In the genomic region with DNA sequence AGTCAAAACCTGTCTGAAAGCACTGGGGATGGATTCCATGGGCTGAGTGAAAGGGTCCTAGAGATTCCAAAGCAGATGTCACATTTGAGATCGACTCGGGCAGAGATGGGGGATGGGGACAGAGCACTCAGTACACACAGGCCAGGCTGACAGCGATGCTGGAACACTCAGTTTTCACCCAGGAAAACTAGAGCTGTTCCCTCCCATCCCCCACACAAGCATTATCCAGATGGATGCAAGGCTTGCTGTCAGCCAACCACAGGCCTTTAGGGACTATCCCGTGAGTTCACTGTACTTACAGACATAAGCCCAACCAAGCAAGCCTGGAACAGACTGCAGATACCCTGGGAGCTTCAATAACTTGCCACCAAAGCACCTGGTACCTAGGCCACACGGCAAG, we compare ENCODE assay signal across 26 mouse cellular contexts. TPM values are rescaled to one million over a fixed set of nuclear protein-coding genes. Genes with fewer than 3 reads are reported as not detected.
DNase-seq lines count a peak whose midpoint lies in the region; ATAC-seq lines count a peak whose summit lies in the region.
"Had no signal": no experiment of that assay in that cellular context is flagged by ENCODE, and none has a peak within 500 bp of the region (broad histone marks: within the 10 kb centered on the region; RNA-seq: fewer than 3 reads in every experiment).

No protein-coding gene starts in this region.

- WGBS in forebrain, embryonic 15.5 days: 75% methylated on average over 5 of the region's 5 CpGs

- H3K4me2 ChIP-seq in forebrain, embryonic 15.5 days (replicated peaks): no peak overlapping the region
- H3K4me2 ChIP-seq: embryonic facial prominence, embryonic 13.5 days; forebrain, embryonic 13.5 days; heart, embryonic 12.5 days; heart, embryonic 15.5 days; hindbrain, embryonic 14.5 days had no signal

- H3K9me3 ChIP-seq in forebrain, embryonic 15.5 days: no peaks in the 10 kb centered on the region
- H3K9me3 ChIP-seq: embryonic facial prominence, embryonic 13.5 days; forebrain, embryonic 10.5 days; forebrain, embryonic 13.5 days; heart, embryonic 12.5 days; heart, embryonic 15.5 days; hindbrain, embryonic 10.5 days had no signal

- peaks cover 13% of the 10 kb centered on the region for H3K27me3 ChIP-seq in forebrain, embryonic 15.5 days

- no peak overlapping the region for H3K9ac ChIP-seq in forebrain, embryonic 15.5 days (replicated peaks)
- H3K9ac ChIP-seq: embryonic facial prominence, embryonic 13.5 days; forebrain, embryonic 13.5 days; forebrain, postnatal 0 days; heart, embryonic 12.5 days; heart, embryonic 15.5 days; hindbrain, embryonic 14.5 days had no signal

- H3K36me3 ChIP-seq in forebrain, embryonic 15.5 days: no peaks in the 10 kb centered on the region
- H3K36me3 ChIP-seq: embryonic facial prominence, embryonic 13.5 days; forebrain, embryonic 10.5 days; heart, embryonic 12.5 days; heart, embryonic 15.5 days; hindbrain, embryonic 10.5 days had no signal

- no peak for ATAC-seq in forebrain, embryonic 15.5 days (replicated peaks)
- ATAC-seq: forebrain, embryonic 13.5 days; forebrain, postnatal 0 days; intestine, postnatal 0 days had no signal

- H3K27ac ChIP-seq in forebrain, embryonic 15.5 days (replicated peaks): no peak overlapping the region
- H3K27ac ChIP-seq: embryonic facial prominence, embryonic 13.5 days; forebrain, embryonic 10.5 days; forebrain, embryonic 13.5 days; gastrocnemius, adult 2 months; heart, embryonic 15.5 days; hindbrain, embryonic 10.5 days; hindbrain, embryonic 14.5 days had no signal

- intact Hi-C loops in heart, postnatal 10 days (cut with DNase I): no loop called here

- no peak overlapping the region for H3K4me3 ChIP-seq in forebrain, embryonic 15.5 days
- H3K4me3 ChIP-seq: embryonic facial prominence, embryonic 13.5 days; forebrain, embryonic 10.5 days; forebrain, embryonic 13.5 days; gastrocnemius, adult 2 months; heart, embryonic 12.5 days; heart, embryonic 15.5 days; hindbrain, embryonic 10.5 days had no signal

- DNase-seq in cerebellum, postnatal 10 days: peak; percentile 59 to 66
- no peak for DNase-seq in cerebellum, adult 8-10 months
- peak; percentile 34 to 37 for DNase-seq in heart, postnatal 10 days
- DNase-seq in heart, postnatal 4 days: no peak
- DNase-seq in retina, postnatal 1 day: peak; percentile 23
- DNase-seq in retina, embryonic 14.5 days (ENCODE audit: low spot score): no peak
- DNase-seq: adrenal gland, adult 2 months; adrenal gland, postnatal 14 days; cerebellum, adult 11 months; cerebellum, adult 2 months; cerebellum, postnatal 14 days; forebrain, postnatal 0 days; gastrocnemius, adult 2 months; gastrocnemius, postnatal 14 days had no signal

- peaks cover 18% of the 10 kb centered on the region for H3K4me1 ChIP-seq in forebrain, embryonic 15.5 days

RNA-seq across cellular contexts. Expression of gene Entpd2, which starts 4.4 kb away (rescaled TPM):
- total RNA-seq in heart, postnatal 10 days (2021): 10 to 100 TPM; 14.9 to 17.2 TPM
- total RNA-seq in heart, postnatal 4 days (2021): 1 to 10 TPM; 5.7 to 8.5 TPM
- 3.6 and 4.8 TPM in 2 replicates for polyA plus RNA-seq in forebrain, embryonic 15.5 days (2015; fragmentation: Nextera tagmentation; extraction: Ambion mirVana)
- polyA plus RNA-seq: forebrain, embryonic 10.5 days had no signal

RNA-seq across cellular contexts. Expression of gene Npdc1, which starts 7.9 kb away (rescaled TPM):
- total RNA-seq in heart, postnatal 10 days (2021): 10 to 100 TPM; 37.9 to 39.7 TPM
- total RNA-seq in heart, postnatal 4 days (2021): 10 to 100 TPM; 33.1 to 35.2 TPM
- 406 and 408 TPM in 2 replicates for polyA plus RNA-seq in forebrain, embryonic 15.5 days (2015; fragmentation: Nextera tagmentation; extraction: Ambion mirVana)

RNA-seq across cellular contexts. Expression of gene Sapcd2, which starts 19.1 kb away (rescaled TPM):
- 1 to 10 TPM; 2.8 to 4.7 TPM for total RNA-seq in heart, postnatal 10 days (2021)
- total RNA-seq in heart, postnatal 4 days (2021): 10 to 100 TPM in 1 of 2 experiments, 1 to 10 TPM in 1; 8.7 to 10.8 TPM
- 31.9 and 32.6 TPM in 2 replicates for polyA plus RNA-seq in forebrain, embryonic 15.5 days (2015; fragmentation: Nextera tagmentation; extraction: Ambion mirVana)
- total RNA-seq: gastrocnemius, adult 2 months; heart, adult 18-20 months had no signal

RNA-seq across cellular contexts. Expression of gene Uap1l1, which starts 25.8 kb away (rescaled TPM):
- total RNA-seq in heart, postnatal 10 days (2021): 1 to 10 TPM; 7.1 to 9.4 TPM
- 1 to 10 TPM; 7.3 to 9.5 TPM for total RNA-seq in heart, postnatal 4 days (2021)
- 4.1 and 5.1 TPM in 2 replicates for polyA plus RNA-seq in forebrain, embryonic 15.5 days (2015; fragmentation: Nextera tagmentation; extraction: Ambion mirVana)

RNA-seq across cellular contexts. Expression of gene Fut7, which starts 31.8 kb away (rescaled TPM):
- under 1 TPM in 1 of 2 experiments, not detected in 1; 0.12 TPM for total RNA-seq in heart, postnatal 10 days (2021)
- under 1 TPM in 1 of 2 experiments, not detected in 1; 0.11 TPM for total RNA-seq in heart, postnatal 4 days (2021)
- 0.20 TPM in 1 of 2 replicates, not detected in the other for polyA plus RNA-seq in forebrain, embryonic 15.5 days (2015; fragmentation: Nextera tagmentation; extraction: Ambion mirVana)
- total RNA-seq: adrenal gland, postnatal 14 days; ES-E14; gastrocnemius, adult 2 months; gastrocnemius, postnatal 14 days had no signal
- polyA plus RNA-seq: forebrain, embryonic 10.5 days; heart, embryonic 12.5 days; hindbrain, embryonic 10.5 days; intestine, embryonic 14.5 days had no signal

Comparison
In these comparisons a context has a peak if more than half of its experiments do, and no peak if none do; other contexts are left out.
1. DNase-seq: peak in cerebellum, postnatal 10 days (2 of 2), heart, postnatal 10 days (2 of 2) and retina, postnatal 1 day (single experiment); none in cerebellum, adult 8-10 months (single experiment), heart, postnatal 4 days (single experiment) and retina, embryonic 14.5 days (single experiment).